Mouse (Mus musculus) right cerebral cortex, postnatal 25 days (tissue): Measurements from ENCODE around the gene Csrp3.

Source experiments
- DNase-seq: peaks from one replicate; pipeline ENCODE4 v3.0.0; 2022

Gene Csrp3

DNA sequence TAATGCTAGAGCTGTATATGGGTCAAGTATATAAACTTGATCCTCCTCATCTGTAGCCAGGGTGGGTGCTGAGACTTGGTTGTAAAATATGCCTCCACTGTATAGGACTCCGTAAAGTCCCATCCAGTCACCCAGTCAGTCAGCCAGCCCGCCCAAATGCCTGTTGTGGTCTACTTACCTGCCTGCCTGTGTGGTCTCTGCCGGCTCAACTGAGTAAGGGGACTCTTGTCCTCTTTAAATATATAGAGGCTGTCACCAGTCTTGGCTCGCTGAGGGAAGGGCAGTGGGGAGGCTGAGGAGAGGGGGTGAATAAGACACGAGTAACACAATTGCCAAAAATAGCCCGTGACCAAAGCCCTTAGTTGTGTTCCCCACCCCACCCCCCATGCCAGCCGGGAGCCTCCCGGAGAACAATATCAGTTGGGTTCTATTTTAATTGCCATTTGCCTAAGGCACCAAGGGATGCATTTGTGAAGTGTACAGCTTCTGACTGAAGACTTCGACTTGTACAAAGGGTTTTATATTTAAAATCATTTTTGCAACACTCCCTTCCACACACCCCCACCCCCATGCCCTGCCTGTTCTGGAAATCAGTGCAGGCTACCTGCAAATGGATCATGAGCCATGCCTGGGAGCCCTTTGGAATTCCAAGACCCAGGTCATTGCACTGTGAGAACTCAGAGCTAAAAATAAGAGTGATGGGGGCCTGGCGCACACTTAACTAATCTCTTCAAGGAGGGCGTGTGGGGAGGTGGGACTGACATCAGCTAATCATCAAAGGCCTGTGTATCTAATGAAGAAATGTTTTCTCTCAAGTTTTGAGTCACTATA, at the start of gene Csrp3:
Csrp3 (minus strand) TSS at position 214 of the 831 bp plus-strand sequence.
- DNase-seq = no peak

DNA sequence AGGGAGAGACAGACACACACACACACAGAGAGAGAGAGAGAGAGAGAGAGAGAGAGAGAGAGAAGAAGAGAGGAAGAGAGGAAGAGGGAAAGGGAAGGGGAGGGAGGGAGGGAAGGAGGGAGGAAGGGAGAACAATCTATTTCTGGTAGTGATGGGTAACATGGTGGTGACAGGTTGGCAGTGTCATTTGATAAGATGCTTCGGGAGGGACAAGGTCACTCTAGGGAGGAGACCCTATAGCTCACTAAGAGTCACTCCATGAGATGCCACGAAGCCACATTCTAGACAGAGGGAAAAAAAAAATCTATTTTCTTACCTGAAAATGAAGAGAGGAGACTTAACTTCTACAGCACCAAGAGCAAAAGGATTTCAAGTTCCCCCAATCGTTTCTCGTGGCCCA, 48.2 kb upstream of the Csrp3 start:
- no peak for DNase-seq

DNA sequence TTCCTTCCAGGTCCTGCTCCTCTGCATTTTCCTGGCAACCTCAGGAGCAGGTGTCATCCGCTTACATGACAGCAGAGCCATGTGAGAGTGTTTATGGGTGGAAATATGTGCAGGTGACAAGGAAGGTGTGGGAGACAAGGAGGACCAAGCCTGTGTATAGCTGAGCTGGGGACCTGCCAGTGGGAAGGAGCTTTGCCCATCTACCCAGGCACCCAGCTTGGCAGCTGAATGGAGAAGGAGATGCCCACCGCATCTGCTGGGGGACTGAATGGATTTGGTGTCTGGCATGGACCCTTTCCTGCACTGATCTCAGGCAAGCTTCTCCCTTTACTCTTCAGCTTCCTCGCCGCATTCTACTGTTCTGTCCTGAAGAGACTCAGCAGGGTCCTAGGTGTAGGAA, 47.6 kb upstream of the Csrp3 start:
- no peak for DNase-seq

DNA sequence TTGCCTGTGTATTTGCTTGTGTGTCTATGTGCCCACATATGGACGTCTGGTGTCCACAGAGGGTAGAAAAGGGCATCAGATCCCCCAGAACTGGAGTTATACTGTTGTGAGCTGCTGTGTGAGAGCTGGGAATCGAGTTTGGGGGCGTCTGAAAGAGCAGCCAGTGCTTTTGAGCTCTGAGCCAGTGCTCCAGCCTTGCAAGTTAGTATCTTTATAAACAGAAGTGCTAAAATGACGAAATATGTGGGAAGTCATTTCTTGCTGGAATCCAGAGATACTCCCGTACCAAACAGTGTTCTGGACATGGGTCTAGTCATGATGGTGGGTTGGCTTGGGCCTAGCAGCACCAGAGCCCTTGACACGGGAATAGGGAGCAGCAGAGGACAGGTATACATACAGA, 46.9 kb upstream of the Csrp3 start:
- no peak for DNase-seq

DNA sequence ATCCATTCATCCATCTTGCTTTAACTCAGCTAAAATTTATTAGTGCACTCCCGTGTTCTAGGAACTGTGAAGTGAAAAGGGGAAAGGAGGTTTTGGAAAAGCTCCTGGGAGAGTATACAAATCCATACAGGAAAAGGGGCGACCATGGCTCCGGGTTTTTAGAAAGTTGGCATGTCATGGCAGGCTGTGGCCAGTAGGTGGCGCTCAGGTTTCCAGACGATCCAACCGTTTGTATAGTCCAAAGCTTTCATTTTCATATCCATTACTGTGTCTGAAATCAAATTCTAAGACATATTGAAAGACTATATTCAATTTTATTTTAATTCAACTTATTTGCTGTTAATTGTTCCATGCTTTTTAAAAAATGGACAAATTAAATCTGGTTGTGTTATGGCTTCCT, 46.3 kb upstream of the Csrp3 start:
- DNase-seq = peak; percentile 73

DNA sequence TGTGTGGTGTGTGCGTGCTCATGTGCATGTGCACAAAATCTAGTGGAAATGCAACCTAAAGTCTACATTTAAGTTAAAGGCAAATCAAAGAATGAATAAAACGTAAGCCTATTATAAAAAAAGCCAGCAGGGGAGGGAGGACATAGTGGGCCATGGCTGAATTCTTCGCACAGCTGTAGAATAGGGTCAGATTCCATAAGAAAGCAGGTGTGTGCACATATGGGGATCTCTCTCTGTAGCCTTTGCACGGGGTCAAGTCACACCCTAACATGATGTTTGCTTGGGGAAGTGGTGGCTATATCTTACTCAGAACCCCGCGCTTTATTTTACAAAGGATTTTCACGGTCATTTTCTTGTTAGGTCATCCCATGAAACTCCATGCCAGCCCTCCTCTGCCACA, 45.3 kb upstream of the Csrp3 start:
- DNase-seq = no peak

DNA sequence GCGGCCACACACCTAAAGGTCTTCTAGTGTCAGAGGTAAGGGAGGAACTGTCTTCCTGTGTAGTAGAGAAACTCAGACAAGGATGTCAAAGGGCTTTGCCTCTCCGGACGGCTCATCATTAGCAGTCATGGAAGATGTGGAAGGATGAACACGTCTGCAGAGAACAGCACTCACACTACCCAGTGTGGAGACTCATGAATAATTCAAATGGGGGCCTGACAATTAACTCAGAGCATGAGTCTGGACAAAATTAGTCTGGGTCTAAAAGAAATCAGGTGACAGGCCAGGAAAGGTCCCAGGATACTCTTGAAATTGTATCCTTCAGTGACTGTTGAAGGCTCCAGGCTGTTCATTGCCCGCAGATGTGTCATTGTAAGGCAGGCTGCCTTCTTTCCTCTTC, 43.2 kb upstream of the Csrp3 start:
- no peak for DNase-seq

DNA sequence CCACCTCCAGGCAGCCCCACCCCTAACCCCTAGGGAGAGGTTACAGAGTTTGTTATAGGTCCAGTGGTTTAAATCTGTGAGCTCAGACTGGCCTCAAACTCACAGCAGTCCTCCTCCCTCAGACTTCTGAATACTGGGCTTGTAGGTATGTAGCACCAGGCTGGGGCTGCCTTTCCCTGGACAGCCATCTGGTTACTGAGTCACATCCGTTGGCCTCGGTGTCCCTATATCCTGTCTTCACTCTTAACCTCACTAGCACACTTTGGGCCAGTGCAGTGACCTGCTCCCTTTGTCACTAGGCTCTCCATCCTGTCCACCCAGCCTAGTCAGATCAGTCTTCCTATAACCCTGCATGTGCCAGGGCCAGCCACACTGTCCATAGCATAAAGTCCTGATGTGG, 40.9 kb upstream of the Csrp3 start:
- no peak for DNase-seq

DNA sequence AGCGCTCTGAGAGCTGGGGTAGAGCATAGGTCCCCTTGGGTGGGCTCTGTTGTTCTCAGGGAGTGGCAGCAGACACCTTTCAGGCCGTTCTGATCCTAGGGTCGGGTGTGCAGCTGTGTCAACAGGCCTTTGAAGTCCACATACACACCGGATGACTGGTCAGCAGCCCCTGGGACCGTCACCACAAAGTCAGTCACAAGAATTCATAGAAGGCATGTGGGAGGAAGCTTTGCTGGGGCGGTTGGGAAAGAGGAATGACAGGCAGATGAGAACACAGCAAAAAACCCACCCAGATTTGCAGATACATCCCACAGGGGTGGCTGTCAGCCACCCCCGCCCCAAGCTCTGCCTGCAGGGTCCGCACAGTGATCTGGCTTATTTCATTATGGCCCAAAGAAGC, 40.1 kb upstream of the Csrp3 start:
- DNase-seq = no peak

DNA sequence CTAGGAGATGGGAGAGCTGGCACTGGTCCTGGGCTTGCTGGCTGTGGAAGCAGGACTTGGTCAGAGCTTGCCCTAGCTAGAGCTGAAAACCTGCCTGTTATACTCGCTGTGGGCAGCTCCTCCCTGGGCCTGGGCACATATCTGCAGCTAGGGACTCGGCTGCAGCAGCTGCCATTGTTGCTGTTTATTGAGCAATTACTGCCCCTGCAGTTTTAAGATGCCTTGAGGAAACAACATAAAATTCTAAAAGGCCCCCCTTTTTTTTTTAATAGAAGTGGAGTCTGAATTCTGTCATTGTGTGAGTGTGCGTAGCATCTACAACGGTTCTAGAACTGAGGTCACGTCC, 36.4 kb upstream of the Csrp3 start:
- DNase-seq = no peak

DNA sequence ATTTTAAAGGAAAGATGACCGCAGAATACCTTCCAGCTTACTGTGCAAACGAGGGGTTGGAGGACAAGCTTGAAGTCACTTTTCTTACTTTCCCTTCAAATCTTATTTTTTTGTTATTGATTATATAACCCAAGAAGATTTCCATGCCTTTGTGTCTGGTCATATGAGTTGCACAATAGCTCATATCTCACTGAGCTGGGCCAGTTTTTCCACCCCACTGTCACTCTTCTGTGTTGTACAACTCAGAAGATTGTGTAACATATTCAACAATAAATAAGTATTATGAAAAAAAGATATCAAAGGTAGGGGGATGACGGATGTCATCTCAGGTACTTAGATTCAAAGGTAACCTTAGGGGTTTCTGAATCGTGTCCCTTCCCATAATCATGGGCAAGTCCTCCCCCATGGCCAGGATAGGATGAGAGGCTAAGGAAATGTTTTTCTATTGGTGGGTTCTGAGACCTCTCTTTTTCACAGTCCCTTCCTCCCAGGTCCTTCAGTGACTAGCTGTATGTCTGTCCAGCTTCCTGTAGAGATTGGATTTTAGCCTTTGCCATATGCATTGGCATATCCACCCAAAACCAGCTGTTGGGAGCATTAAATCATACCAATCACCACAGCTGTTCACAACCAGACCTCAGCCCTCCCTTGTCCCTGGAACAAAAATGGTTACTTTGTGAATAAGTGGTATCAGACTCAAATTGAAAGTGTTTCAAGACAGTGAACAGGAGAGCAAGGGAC, 35.9 kb upstream of the Csrp3 start:
- DNase-seq = no peak

DNA sequence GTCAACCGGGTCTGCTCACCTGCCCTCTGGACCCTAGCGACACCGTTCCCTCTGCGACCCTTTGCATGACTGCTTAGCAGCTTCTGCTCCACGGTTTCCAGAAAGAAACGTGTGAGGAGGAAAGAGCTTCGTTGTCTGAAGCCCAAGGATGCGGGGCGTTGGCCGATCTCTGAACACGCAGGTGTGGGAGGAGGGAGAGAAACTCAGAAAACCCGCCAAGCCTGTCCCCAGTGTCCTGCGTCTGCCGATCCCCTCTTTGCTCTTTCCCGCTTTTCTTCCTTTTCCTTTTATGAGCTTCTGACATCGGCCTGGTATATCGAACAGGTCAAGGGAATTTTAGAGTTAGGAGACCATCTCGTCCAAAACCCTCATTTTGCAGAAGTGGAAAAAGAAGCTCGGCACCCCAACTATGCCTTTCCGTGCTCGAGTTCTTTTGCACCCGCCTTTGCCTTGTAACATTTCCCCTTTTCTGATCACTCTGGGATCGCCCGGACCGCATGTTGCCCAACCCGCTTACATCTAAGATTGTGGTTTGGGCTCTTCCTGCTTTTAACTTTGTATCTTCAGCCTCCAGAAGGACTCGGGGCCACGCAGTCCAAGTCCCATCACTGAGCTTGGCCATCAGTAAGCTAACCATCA, 34.3 kb upstream of the Csrp3 start:
- no peak for DNase-seq

DNA sequence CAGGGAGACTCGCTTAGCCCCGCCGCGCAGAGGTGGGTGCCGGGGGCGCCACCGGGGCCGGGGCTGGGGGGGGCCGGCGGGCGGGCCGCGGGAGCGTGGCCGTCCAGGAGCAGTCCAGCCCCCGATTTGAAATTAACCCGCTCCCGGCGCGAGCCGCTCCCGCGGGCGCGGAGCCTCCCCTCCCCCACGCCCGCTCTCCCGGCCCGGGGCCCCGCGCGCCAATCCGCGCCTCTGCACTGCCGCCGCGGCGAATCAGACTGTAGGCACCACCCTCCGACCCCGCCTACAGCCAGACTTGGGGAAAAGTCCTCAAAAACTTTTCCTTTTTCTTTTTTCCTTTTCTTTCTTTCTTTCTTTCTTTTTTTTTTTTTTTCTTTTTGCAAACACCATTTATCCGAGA, 33.7 kb upstream of the Csrp3 start, which contains the start of gene E2f8:
E2f8 (minus strand) TSS at position 111 of the 400 bp plus-strand sequence.
- peak; percentile 30 for DNase-seq

DNA sequence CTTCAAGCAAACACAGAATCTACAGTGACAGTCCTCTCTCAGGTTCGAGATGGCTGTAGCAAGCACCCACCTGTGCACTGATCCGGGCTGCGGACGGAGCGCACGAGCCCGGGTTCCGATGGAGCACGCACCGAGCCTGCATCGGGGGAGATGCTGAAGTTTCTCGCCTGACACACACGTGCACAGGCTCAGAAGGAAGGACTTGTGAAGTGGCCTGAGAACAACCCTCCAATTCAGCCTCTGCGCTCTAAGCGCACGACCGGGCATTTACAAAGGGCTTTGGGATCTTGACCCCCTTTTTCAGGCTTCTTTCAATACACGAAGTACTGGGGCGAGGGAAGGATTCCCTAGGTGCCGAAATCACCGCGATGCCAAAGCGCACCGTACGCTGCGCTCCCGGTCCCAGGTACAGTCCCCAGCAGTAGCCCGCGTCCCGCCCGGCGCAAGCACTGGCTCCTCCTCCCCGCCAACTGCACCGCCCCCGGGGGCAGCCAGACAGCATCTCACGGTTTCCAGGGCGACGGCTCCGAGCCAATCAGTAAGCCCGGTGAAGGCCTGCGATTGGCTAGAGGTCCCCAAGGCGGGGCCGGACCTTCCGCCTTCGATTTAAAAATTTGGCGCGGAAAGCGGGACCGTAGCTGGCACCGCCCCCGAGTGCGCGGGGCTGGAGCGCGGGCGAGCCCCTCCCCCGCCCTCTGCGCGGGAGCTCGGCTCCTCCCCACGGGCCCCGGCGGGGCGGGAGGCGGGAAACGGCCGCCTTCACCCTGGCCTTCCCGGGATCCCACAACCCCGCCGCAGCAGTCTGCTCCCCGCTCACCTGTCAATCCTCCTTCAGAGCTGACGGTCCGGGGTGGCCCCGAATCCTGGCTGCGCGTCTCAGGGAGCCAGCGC, 33.0 kb upstream of the Csrp3 start:
- peak; percentile 95 for DNase-seq

DNA sequence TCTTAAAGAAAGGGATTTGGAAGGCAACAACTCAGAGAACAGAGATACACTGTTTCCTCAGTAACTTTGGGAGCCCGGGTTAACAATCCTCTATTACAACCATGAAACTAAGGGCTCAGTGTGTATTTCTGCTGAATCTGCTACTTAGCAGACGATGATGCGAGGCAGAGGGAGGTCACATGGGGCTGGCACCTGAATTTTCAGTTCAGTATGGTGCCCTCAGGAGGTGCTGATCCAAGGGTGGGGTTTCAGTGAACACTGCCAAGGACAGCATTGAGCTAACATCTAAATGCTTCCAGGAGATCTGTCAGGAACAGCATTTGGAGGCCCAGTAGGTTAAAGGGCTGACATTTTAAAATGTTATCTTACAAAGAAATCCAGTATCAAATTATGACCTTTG, 31.7 kb upstream of the Csrp3 start:
- DNase-seq = no peak

DNA sequence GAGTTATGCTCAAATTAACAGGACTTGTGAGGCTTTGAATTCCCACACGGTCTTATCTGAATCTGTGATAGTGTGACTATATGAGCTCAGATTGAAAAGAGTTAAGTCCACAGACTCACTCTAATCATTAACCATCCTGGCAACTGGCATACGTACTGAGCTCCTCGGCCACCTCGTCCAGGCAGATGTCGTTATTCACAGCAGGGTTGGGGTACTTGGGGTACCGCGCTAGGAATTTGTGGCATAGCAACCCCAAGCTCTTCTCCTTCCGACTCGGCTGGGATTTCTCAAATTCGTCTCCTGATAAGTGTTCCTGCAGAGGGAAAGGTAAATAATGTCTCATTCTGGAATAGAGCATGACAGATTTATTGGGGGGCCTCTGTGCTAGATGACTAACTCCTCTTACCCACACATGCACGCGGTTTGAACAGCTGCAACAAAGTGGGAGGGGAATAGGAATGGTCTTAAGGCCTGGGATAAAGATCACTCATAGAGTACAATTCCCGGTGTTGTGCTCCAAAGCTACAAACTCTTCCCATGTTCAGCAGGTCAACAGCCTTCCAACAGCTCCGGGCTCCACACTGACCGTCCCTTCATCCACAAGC, 30.1 kb upstream of the Csrp3 start:
- DNase-seq = no peak

DNA sequence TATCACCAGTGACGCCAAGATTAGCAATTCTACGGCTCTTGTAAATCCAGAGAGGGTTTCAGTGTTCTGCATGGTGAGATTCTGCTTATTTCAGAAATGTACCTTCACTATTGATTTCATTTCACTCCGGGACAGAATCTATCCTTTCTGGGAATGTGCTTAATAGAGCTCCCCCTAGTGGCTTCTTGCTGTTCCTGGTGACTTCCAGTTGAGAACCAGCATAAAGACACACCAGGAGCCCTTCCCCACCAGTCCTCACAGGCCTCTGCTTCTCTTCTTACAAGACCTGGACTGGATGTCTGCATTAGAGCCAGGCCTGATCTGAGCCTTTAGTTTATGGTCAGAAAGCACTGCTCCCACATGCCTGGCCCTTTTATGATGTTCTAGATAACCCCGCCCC, 28.7 kb upstream of the Csrp3 start:
- peak; percentile 19 for DNase-seq

DNA sequence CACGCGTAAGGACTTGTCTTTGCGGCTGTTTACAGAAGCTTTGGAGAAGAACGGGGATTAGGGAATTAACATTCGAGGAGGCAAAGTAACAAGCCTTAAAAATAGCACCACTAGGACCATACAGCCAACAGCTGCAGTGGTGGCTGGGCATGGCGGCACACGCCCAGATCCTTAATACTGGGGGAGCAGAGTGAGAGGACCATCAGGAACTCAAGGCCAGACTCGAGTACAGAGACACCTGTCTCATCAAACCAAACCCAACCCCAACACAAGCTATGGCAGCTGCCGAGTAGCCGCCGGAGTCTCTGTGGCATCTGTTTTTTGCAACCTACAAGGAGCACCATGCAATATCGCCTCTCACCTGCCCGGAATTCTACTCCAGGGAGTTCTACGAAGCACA, 27.3 kb upstream of the Csrp3 start:
- DNase-seq = no peak

DNA sequence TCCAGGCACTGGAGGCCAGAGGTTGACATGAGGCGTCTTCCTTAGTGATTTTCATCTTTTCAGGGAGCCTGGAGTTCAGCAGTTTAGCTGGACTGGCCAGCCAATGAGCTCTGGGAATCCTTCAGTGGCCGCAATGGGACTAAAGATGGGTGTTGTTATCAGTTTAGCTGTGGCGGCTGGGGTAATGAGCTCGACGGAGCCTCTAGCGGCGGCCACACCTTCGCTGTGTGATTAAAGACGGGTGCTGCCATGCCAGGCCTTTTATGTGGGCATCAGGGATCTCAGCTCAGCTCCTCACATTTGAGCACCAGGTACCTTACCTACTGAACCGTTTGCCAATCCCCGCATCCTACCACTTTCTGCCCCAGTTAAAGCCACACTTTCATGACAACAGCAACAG, 23.5 kb upstream of the Csrp3 start:
- DNase-seq = no peak

DNA sequence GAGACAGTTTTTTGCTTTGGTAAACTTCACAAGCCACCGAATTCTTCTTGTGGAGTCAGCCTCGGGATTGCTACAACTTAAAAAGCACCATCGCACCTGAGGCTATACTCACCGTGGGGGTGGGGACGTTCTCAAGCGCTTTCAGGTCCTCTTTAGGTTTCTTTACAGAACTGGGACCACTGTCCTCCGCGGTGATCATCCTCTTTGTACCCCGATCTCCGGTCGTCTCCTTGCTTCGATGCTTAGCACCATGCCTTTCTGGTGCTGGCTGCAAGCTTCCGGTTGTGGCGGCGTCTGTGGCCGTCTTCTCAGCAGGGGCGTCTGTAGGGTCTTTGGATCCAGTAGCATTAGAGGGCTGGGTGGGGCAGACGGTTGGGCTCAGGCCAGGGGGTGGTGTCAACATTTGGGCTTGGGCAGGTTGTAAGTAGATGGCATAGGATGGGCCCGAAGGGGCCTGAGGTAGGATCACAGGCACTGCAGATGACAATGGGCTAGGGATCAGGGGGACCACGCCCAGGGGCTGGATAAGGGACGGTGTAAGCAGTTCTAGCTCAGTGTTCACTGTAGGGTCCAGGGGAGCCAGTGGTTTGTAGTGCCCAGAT, 22.8 kb upstream of the Csrp3 start:
- DNase-seq = no peak

DNA sequence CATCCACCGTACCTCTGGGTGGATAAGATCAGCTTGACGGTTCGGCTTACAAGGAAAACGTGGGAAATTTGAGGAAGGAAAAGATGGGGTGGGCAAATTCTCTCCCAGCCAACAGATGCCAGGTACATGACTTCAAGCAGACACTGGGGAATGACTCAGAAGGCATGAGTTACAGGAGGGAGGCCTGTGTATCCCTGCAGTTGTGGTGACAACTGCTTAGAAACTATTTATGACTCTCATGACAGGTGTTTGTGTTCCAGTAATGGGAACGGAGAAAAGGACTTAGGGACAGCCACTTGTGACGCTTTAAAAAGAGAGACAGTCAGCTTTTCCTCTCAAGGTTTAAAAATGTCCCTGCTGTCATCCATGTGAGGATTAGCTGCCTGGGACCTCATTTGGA, 22.3 kb upstream of the Csrp3 start:
- DNase-seq = no peak

DNA sequence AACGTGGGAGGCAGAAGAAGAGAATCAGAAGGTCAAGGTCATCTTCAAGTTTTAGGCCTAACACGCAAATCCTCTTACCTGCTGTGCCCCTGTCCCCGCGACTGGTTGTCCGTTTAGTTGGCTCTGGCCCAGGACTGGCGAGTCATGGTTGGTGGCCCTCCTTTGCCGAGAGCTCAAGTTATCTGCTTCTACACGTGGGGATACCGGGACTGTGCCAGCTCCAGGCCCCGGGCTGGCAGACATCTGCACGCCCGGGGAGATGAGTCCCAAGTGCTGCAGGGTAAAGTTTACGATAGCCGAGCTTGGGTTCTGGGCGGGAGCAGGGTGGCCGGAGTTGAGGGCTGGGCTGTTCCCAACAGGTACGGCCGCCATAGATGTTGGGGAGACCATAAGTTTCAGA, 19.7 kb upstream of the Csrp3 start:
- no peak for DNase-seq
